Mouse (Mus musculus) testis, adult 2 months (tissue): ENCODE measurements at regions not wholly inside any gene's neighbourhood (a gene's known extent, or its start where the extent isn't known, plus 50 kb on each side); places are given as distances from the start of the nearest gene placed in this dataset.

Experiments used
- CTCF ChIP-seq: fragments of 200-500 bp; IDR thresholded peaks from 2 replicates; pipeline ENCODE4 v1.5.1; 2012; ENCODE audit warnings: low read depth, mild to moderate bottlenecking, inconsistent platforms, low read length, moderate library complexity; ENCODE audit not compliant: control insufficient read depth, insufficient read depth, insufficient replicate concordance
- POLR2A ChIP-seq: fragments of 200-500 bp; IDR thresholded peaks from 2 replicates; pipeline ENCODE4 v1.6.1; 2012; ENCODE audit warnings: low read depth, mild to moderate bottlenecking, inconsistent platforms, low read length, moderate library complexity; ENCODE audit not compliant: control insufficient read depth

- TF ChIP-seq CTCF, result no peak
- TF ChIP-seq POLR2A, result no peak
Measured at GRCm38 (mm10) chr15:25281942-25282341, 131.6 kb downstream of the Basp1 start.
